Mouse (Mus musculus): ENCODE data around the gene Grn. TPM values are rescaled to one million over a fixed set of nuclear protein-coding genes. Genes with fewer than 3 reads are reported as not detected.

The Grn gene
- 74.2 and 78.0 TPM in 2 replicates for total RNA-seq (2014; rRNA removed)
- polyA plus RNA-seq (2015; fragmentation: Nextera tagmentation; extraction: Ambion mirVana), result 90.4 and 91.7 TPM in 2 replicates

DNA sequence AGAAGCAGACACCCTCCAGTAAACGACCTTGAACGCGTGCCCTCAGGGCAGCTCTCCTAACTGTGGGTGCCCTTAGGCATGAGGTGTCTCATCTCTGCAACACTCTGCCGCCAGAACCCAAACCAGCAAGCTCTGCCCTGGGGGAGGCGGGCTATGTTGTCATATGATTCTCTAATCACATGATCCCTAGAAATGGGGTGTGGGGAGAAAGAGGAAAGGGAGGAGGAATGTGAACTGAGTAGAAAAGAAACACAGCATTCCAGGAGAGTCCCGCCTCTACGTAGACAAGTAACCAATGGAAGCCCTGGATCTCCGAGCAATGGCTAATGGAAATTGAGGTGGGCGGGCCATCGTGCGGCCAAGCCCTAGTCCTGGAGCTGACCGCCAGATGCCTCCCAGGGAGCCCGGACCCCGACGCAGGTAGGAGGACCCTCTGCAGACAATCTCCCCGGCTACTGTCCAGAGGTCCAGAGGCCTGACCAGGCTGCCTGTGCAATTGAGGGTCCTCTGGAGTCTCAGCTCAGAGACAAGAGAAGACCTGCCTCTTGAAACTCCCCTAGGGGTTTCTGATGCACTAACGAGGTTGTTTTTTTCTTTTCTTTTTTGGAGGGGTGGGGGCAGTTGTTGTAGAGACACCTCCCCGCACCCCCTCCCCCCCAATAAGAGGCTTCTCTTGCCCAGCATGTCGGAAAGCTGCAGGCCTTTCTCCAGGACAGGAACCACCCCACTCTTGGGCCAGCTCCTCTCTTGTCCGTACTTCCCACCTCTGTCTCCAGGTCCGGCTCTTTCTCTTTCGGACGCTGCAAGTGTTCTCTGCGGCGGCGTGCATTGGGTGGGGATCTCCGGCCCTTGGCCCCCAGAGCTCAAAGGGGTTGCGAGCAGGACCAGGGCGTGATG lies at the start of gene Grn:
Grn (plus strand) TSS at position 195 of the 897 bp plus-strand sequence.
- Histone ChIP-seq H3K4me3 (ENCODE audit: low read depth, low read length) (peak within 1 kb of the TSS; percentile 63), H3K9me3 (ENCODE audit: low read length) (no peaks in the 10 kb centered on the region), H3K4me1 (ENCODE audit: insufficient read depth, low read length) (peaks cover 5% of the 10 kb centered on the region; the same call in 1 of the 2 replicates), H3K36me3 (ENCODE audit: insufficient read depth, low read length) (peaks cover 14% of the 10 kb centered on the region), H3K4me2 (ENCODE audit: low read depth, low read length, poor library complexity, severe bottlenecking) (peak within 1 kb of the TSS; percentile 96), H3K27me3 (ENCODE audit: insufficient read depth, low read length) (no peaks in the 10 kb centered on the region), H3K27ac (ENCODE audit: low read depth, low read length) (peak within 1 kb of the TSS; percentile 62), H3K9ac (replicated peaks; ENCODE audit: low read length, poor library complexity, severe bottlenecking) (peak within 1 kb of the TSS; percentile 70)
- ATAC-seq (ENCODE audit: low FRiP score) (peak; percentile 89), DNase-seq (ENCODE audit: low spot score) (peak; percentile 96)
- under 1% methylated on average over 29 of the region's 29 CpGs for WGBS
- no peak for TF ChIP-seq CTCF (IDR thresholded peaks at IDR 0.05)

DNA sequence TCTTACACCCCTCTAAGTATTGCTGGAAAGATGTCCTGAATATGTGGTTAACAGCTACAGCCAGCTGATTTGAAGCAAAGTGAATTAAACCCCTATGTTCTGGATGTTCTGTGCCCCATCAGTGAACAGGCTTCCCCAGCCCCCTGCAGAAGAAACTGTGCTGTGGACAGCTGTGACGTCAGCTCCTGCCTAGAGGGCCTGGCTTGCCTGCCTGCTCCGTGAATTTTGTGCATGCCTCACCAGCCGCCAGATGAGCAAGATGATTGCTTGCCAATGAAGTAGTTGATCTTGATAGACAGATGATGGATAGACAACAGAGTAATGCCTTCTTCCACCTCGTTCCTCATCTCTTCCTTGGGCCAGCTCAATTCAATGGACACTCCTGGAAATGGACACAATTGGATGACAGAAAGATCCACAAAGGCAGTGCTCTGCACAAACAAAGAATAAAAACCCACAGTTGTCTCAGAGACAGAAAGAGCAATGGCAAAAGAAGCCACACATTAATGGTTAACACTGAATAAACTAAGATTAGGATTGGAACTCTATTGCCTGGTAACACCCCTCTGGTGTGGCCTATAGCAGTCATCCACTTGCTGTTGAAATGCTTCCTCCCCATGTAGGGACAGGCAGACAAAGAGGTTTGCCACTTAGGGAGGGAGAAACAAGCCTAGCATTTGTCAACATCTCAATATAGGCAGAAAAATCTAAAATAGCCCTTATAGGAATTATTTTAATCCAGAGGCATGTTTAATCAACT lies 48.6 kb upstream of the Grn start:
- Histone ChIP-seq H3K9me3 (ENCODE audit: low read length) (no peaks in the 10 kb centered on the region), H3K27me3 (ENCODE audit: insufficient read depth, low read length) (no peaks in the 10 kb centered on the region), H3K9ac (replicated peaks; ENCODE audit: low read length, poor library complexity, severe bottlenecking) (no peak overlapping the region), H3K4me2 (ENCODE audit: low read depth, low read length, poor library complexity, severe bottlenecking) (no peak overlapping the region), H3K36me3 (ENCODE audit: insufficient read depth, low read length) (no peaks in the 10 kb centered on the region), H3K4me1 (ENCODE audit: insufficient read depth, low read length) (no peaks in the 10 kb centered on the region), H3K4me3 (ENCODE audit: low read depth, low read length) (no peak overlapping the region), H3K27ac (ENCODE audit: low read depth, low read length) (no peak overlapping the region)
- no peak for DNase-seq (ENCODE audit: low spot score)
- TF ChIP-seq CTCF (IDR thresholded peaks at IDR 0.05), result no peak
- ATAC-seq (ENCODE audit: low FRiP score), result no peak
- 40% methylated on average over 4 of the region's 4 CpGs for WGBS

DNA sequence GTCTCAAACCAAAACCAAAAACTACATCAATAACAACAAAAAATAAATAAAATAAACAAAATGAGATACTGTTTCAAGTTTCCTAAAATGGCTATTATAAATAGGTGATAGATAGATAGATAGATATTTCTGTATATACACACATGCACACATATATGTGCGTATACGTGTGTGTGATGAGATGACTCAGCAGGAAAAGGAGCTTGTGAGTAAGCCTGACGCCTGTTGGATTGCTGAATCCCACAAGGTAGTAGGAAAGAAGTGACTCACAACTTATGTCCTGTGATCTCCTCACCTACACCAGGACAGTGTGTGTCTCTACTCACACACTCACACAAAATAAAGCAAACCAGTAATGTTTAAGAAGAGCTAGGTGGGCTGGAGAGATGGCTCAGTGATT lies 47.3 kb upstream of the Grn start:
- TF ChIP-seq CTCF (IDR thresholded peaks at IDR 0.05), result no peak
- ATAC-seq (ENCODE audit: low FRiP score) (no peak), DNase-seq (ENCODE audit: low spot score) (no peak)
- H3K9ac ChIP-seq (replicated peaks; ENCODE audit: low read length, poor library complexity, severe bottlenecking), result no peak overlapping the region
- no peak overlapping the region for H3K27ac ChIP-seq (ENCODE audit: low read depth, low read length)
- H3K9me3 ChIP-seq (ENCODE audit: low read length), result no peaks in the 10 kb centered on the region
- no peak overlapping the region for H3K4me2 ChIP-seq (ENCODE audit: low read depth, low read length, poor library complexity, severe bottlenecking)
- H3K36me3 ChIP-seq (ENCODE audit: insufficient read depth, low read length), result no peaks in the 10 kb centered on the region
- H3K4me1 ChIP-seq (ENCODE audit: insufficient read depth, low read length), result no peaks in the 10 kb centered on the region
- 92% methylated on average over 3 of the region's 3 CpGs for WGBS
- H3K27me3 ChIP-seq (ENCODE audit: insufficient read depth, low read length), result no peaks in the 10 kb centered on the region
- H3K4me3 ChIP-seq (ENCODE audit: low read depth, low read length), result no peak overlapping the region

DNA sequence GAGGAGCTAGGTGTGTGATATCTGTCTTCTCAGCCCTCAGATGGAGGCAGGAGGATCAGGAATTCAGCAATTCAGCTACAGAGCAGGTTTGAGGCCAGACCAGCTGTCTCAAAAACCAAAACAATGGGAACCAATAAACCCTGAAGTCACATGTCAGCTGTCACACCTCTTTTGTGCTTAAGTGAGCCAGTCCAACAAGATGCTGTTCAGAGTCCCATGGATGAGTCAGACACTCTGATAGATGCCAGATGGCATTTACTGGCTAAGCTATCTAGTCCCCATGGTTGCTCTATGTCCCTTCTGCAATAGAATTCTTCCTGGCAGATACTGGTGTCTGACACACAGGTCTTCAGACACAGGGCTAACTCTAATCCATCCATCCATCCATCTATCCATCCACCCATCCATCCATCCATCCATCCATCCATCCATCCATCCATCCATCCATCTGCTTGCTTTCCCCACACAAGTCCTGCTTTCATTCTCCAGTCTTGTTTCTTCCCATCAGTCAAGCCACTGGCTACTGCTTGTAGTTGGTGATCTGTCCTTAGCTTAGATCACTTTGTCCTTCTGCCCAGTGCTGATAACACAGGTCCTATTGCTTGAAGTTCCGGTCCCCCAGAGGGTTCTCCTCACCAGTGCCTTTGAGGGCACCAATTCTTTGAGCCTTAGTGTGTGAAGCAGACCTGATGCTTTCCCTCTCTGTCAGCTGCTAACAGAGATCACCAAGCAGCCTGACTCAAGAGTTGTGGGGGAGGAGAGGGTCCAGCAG lies 46.6 kb upstream of the Grn start:
- DNase-seq (ENCODE audit: low spot score), result no peak
- Histone ChIP-seq H3K9ac (replicated peaks; ENCODE audit: low read length, poor library complexity, severe bottlenecking) (no peak overlapping the region), H3K4me1 (ENCODE audit: insufficient read depth, low read length) (no peaks in the 10 kb centered on the region), H3K4me2 (ENCODE audit: low read depth, low read length, poor library complexity, severe bottlenecking) (no peak overlapping the region), H3K36me3 (ENCODE audit: insufficient read depth, low read length) (no peaks in the 10 kb centered on the region), H3K27ac (ENCODE audit: low read depth, low read length) (no peak overlapping the region), H3K4me3 (ENCODE audit: low read depth, low read length) (no peak overlapping the region), H3K9me3 (ENCODE audit: low read length) (no peaks in the 10 kb centered on the region), H3K27me3 (ENCODE audit: insufficient read depth, low read length) (no peaks in the 10 kb centered on the region)
- 93% methylated on average over 1 of the region's 1 CpGs for WGBS
- ATAC-seq (ENCODE audit: low FRiP score), result no peak
- TF ChIP-seq CTCF (IDR thresholded peaks at IDR 0.05), result no peak

DNA sequence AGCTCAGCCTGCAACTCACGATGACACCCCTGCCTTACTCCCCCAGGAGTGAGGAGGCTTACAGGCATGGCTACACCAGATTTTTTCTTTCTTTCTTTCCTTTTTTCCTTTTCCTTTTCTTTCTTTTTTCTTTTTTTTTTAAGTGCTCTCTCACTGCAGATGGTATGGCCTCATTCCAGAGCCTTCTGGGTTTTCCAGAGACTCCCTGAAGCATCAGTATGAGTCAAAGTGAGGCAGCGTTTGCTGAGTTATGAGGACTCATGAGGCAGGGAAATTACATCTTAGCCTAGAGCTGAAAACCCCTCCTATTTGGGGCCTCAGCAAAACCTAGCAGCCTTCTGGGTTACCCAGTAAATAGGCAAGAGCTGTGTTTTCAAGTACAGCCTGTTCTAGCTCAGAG lies 45.7 kb upstream of the Grn start:
- Histone ChIP-seq H3K4me1 (ENCODE audit: insufficient read depth, low read length) (no peaks in the 10 kb centered on the region), H3K9ac (replicated peaks; ENCODE audit: low read length, poor library complexity, severe bottlenecking) (no peak overlapping the region), H3K9me3 (ENCODE audit: low read length) (no peaks in the 10 kb centered on the region), H3K4me3 (ENCODE audit: low read depth, low read length) (no peak overlapping the region), H3K4me2 (ENCODE audit: low read depth, low read length, poor library complexity, severe bottlenecking) (no peak overlapping the region), H3K27me3 (ENCODE audit: insufficient read depth, low read length) (no peaks in the 10 kb centered on the region), H3K27ac (ENCODE audit: low read depth, low read length) (no peak overlapping the region), H3K36me3 (ENCODE audit: insufficient read depth, low read length) (no peaks in the 10 kb centered on the region)
- no peak for TF ChIP-seq CTCF (IDR thresholded peaks at IDR 0.05)
- DNase-seq (ENCODE audit: low spot score) (no peak), ATAC-seq (ENCODE audit: low FRiP score) (no peak)
- WGBS, result 76% methylated on average over 2 of the region's 2 CpGs
